24 mouse cellular contexts compared by ENCODE assay signal in genomic region chr7:101096576-101096975, GRCm38 (mm10).
"Had no signal": no experiment of that assay in that cellular context is flagged by ENCODE, and none has a peak within 500 bp of the region (broad histone marks: within the 10 kb centered on the region; RNA-seq: fewer than 3 reads in every experiment).

No protein-coding gene starts in this region.

- H3K27ac ChIP-seq: hindbrain, embryonic 13.5 days; hindbrain, embryonic 15.5 days; hindbrain, postnatal 0 days; kidney, embryonic 15.5 days; kidney, postnatal 0 days; limb, embryonic 13.5 days; limb, embryonic 15.5 days; liver, embryonic 12.5 days; liver, embryonic 14.5 days had no signal

- H3K4me3 ChIP-seq: hindbrain, embryonic 13.5 days; hindbrain, embryonic 15.5 days; kidney, embryonic 15.5 days; limb, embryonic 13.5 days; limb, embryonic 15.5 days; liver, embryonic 12.5 days had no signal

- ATAC-seq: hindbrain, postnatal 0 days; intestine, embryonic 16.5 days; liver, embryonic 12.5 days had no signal

- DNase-seq: gastrocnemius, postnatal 14 days; gastrocnemius, postnatal 36 days; heart, adult 18-20 months; heart, postnatal 10 days; heart, postnatal 36 days; kidney, adult 11 months; kidney, adult 2 months; kidney, adult 9 months; kidney, postnatal 14 days; kidney, postnatal 36 days; layer of hippocampus, adult 9-11 months; layer of hippocampus, postnatal 36 days; left cerebral cortex, postnatal 4 days had no signal

- H3K4me2 ChIP-seq: heart, embryonic 11.5 days; hindbrain, embryonic 13.5 days; hindbrain, embryonic 15.5 days; kidney, embryonic 15.5 days; limb, embryonic 13.5 days; limb, embryonic 15.5 days; liver, embryonic 12.5 days had no signal

- H3K27me3 ChIP-seq: hindbrain, embryonic 13.5 days; hindbrain, embryonic 15.5 days; kidney, embryonic 15.5 days; limb, embryonic 13.5 days; limb, embryonic 15.5 days; liver, embryonic 12.5 days had no signal

- H3K36me3 ChIP-seq: hindbrain, embryonic 13.5 days; hindbrain, embryonic 15.5 days; kidney, embryonic 15.5 days; limb, embryonic 13.5 days; limb, embryonic 15.5 days; liver, embryonic 12.5 days had no signal

- H3K9ac ChIP-seq: hindbrain, embryonic 13.5 days; hindbrain, embryonic 15.5 days; kidney, embryonic 15.5 days; limb, embryonic 13.5 days; limb, embryonic 15.5 days; liver, embryonic 12.5 days; liver, embryonic 14.5 days had no signal

- H3K9me3 ChIP-seq: hindbrain, embryonic 13.5 days; hindbrain, embryonic 15.5 days; kidney, embryonic 15.5 days; limb, embryonic 15.5 days; liver, embryonic 12.5 days had no signal
